Mouse (Mus musculus): Measurements from ENCODE around the gene Nek6. TPM values are rescaled to one million over a fixed set of nuclear protein-coding genes. Genes with fewer than 3 reads are reported as not detected.

The Nek6 gene
- polyA plus RNA-seq, 1 experiment: 4.4 TPM

DNA sequence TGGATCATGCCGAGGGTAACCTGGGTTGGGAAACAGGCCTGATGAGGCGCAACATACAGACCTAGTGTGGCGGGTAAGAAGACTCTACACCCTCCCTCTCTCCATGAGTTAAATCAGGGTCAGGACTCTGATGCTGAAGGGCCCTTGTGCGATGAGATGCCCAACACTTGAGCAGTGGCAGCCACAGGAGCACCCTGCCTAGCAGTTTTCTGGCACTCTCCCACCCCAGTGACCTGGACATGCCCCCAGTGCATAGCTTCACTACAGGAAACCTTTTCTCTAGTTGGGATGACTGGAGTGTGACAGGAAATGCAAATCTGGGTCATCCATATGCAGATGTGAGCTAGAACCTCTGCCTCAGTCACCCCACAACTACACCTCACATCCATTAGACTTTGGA is 44.2 kb downstream of the Nek6 start:
- Histone ChIP-seq H3K4me3 (replicated peaks) (no peak overlapping the region), H3K9me3 (no peaks in the 10 kb centered on the region), H3K27me3 (replicated peaks) (peaks cover 38% of the 10 kb centered on the region), H3K36me3 (replicated peaks; ENCODE audit: low read length) (no peaks in the 10 kb centered on the region), H3K4me1 (peaks cover 6% of the 10 kb centered on the region; the same call in 1 of the 2 replicates)
- TF ChIP-seq GATA1 (IDR thresholded peaks at IDR 0.05; ENCODE audit: borderline replicate concordance, low read length): no peak
- no peak for TF ChIP-seq FLI1 (IDR thresholded peaks at IDR 0.05; ENCODE audit: low read length)

DNA sequence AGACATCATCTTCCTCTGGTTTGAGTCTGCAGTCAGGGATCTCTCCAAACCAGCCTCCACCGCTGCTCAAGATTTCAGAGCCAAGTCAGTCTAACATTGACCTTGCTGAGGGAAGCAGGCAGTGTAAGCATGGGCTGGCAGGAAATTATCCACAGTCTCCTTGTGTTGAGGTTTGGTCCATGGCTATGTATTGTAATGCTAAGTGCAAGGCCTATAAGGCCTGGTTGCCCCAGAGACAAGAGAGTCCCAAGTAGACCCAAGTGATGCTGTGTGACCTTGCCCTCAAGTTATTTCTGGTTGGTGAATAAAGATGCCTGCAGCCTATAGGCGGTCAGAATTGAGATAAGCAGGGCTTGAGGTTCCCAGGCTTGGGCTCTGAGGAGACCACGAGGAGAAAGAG is 45.3 kb downstream of the Nek6 start:
- H3K27me3 ChIP-seq (replicated peaks): peaks cover 30% of the 10 kb centered on the region
- no peak overlapping the region for H3K4me3 ChIP-seq (replicated peaks)
- TF ChIP-seq FLI1 (IDR thresholded peaks at IDR 0.05; ENCODE audit: low read length): no peak
- no peak for TF ChIP-seq GATA1 (IDR thresholded peaks at IDR 0.05; ENCODE audit: borderline replicate concordance, low read length)
- H3K36me3 ChIP-seq (replicated peaks; ENCODE audit: low read length): peaks cover 3% of the 10 kb centered on the region
- no peaks in the 10 kb centered on the region for H3K9me3 ChIP-seq
- H3K4me1 ChIP-seq: peaks cover 6% of the 10 kb centered on the region; the same call in 1 of the 2 replicates

DNA sequence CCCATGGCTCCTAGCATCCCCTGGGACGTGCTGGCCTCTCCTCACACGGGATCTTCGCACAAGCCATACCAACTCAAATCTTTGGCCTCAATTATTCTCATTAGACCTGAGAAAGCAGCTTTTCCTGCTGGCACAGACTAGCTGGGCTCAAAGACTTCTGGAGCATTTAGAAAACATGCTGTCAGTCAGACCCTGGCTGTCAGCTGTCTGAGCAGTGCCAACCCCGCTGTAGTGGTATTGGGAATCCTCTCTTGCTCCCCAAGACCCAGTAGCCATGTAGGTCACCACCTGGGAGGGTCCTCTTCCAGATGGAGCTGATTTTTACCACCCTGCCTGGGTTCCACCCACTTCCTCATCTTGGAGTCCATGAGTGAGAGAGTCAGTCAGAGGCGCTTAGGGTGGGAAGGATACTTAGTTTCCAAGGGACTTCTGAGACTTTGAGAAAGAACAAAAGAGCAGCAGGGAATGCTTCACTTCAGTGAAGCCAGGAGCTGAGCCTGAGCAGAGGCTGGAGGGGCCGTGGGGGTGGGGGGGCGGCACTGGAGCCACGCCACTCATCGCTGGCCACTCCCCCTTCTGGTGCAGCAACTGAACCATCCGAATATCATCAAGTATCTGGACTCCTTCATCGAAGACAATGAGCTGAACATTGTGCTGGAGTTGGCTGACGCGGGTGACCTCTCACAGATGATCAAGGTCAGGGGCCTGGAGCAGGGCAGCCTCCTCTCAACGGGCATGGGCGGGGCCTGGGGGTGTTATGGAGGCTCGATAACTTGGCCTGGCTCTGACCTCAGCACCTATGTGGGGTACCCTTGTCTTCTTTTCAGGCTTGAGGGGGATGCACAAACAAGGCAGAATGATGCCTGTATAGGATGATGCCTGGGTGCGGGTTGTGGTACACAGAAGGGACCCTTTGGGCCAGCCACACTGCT is 49.1 kb downstream of the Nek6 start:
- H3K9me3 ChIP-seq: no peaks in the 10 kb centered on the region
- peaks cover 3% of the 10 kb centered on the region for H3K36me3 ChIP-seq (replicated peaks; ENCODE audit: low read length)
- no peaks in the 10 kb centered on the region; the same call in 1 of the 2 replicates for H3K4me1 ChIP-seq
- TF ChIP-seq GATA1 (IDR thresholded peaks at IDR 0.05; ENCODE audit: borderline replicate concordance, low read length): no peak
- TF ChIP-seq FLI1 (IDR thresholded peaks at IDR 0.05; ENCODE audit: low read length): no peak
- peaks cover 29% of the 10 kb centered on the region for H3K27me3 ChIP-seq (replicated peaks)
- H3K4me3 ChIP-seq (replicated peaks): no peak overlapping the region

DNA sequence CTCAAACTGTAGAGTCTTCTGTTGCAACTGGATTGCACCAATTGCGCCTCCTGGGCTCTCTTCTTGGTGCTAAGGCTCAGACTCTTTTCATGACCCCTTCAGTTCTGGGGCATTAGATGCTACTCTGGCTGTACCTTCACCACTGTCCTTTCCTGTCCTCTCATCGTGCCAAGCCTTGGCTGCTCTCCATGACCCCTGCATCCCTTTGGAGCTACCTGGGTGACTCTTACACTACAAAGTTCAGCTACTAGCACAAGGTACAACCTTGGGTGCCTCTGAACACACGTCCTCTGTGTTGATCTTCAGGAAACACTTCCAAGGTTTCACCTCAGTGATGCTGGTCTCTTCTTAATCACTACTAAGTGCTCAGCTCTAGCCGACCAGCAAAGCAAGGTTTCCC is 51.2 kb downstream of the Nek6 start:
- Histone ChIP-seq H3K4me3 (replicated peaks) (no peak overlapping the region), H3K9me3 (no peaks in the 10 kb centered on the region), H3K36me3 (replicated peaks; ENCODE audit: low read length) (peaks cover 3% of the 10 kb centered on the region), H3K27me3 (replicated peaks) (peaks cover 27% of the 10 kb centered on the region), H3K4me1 (no peaks in the 10 kb centered on the region)
- TF ChIP-seq GATA1 (IDR thresholded peaks at IDR 0.05; ENCODE audit: borderline replicate concordance, low read length): no peak
- no peak for TF ChIP-seq FLI1 (IDR thresholded peaks at IDR 0.05; ENCODE audit: low read length)

DNA sequence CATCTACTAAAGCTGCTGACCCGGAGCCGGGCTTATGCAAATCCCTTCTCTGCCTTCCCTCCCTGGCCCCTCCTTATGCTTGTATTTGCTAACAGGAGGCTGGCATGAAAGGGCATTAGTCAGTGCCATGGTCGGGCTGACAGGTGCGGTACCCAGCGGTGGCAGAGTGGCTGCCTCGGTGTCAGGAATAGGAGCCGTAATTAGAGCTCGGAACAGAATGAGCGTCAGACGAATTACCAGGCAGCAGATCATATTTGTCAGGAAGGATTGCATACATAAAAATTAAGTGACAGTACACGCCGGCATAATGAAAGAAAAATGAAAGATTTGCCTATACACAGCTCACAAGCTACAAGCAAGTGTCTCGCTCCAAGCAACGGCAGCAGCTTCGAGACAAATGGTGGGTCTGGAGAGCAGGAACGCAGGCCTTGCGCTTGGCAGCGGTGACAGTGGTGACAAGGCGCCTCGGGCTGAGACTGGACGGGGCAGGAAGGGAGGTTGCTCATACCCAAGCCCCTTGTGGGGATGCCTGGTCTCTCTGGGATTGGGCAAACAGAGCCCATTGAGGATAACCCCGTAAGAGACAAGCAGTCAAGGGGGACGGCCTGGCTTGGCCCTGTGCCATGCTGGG is 60.6 kb downstream of the Nek6 start:
- H3K36me3 ChIP-seq (replicated peaks; ENCODE audit: low read length): peaks cover 10% of the 10 kb centered on the region
- peaks cover 8% of the 10 kb centered on the region; the same call in 1 of the 2 replicates for H3K4me1 ChIP-seq
- peaks cover 26% of the 10 kb centered on the region for H3K27me3 ChIP-seq (replicated peaks)
- H3K9me3 ChIP-seq: no peaks in the 10 kb centered on the region
- TF ChIP-seq FLI1 (IDR thresholded peaks at IDR 0.05; ENCODE audit: low read length) (no peak), GATA1 (IDR thresholded peaks at IDR 0.05; ENCODE audit: borderline replicate concordance, low read length) (no peak)
- H3K4me3 ChIP-seq (replicated peaks): no peak overlapping the region

DNA sequence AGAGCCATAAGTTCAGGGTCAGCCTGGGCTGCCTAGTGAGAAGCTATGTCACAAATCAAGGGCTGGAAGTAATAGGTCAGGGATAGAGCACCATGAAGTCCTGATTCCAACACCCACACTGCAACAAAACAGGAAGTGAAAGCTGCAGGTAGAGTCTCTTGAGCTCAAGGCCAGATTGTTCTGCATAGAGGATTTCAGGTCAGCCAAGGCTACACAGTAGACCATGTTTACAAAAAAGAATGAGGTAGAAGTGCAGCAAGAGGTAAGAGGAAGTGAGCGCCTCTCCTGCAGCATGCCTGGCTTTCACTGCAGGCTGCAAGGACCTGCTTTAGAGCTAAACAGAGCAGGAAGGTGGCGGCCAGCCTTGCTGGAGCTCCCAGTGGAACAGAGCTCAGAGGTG is 63.3 kb downstream of the Nek6 start:
- peaks cover 16% of the 10 kb centered on the region for H3K27me3 ChIP-seq (replicated peaks)
- peaks cover 12% of the 10 kb centered on the region; the same call in 1 of the 2 replicates for H3K4me1 ChIP-seq
- H3K36me3 ChIP-seq (replicated peaks; ENCODE audit: low read length): peaks cover 30% of the 10 kb centered on the region
- TF ChIP-seq FLI1 (IDR thresholded peaks at IDR 0.05; ENCODE audit: low read length) (no peak), GATA1 (IDR thresholded peaks at IDR 0.05; ENCODE audit: borderline replicate concordance, low read length) (no peak)
- no peak overlapping the region for H3K4me3 ChIP-seq (replicated peaks)
- no peaks in the 10 kb centered on the region for H3K9me3 ChIP-seq

DNA sequence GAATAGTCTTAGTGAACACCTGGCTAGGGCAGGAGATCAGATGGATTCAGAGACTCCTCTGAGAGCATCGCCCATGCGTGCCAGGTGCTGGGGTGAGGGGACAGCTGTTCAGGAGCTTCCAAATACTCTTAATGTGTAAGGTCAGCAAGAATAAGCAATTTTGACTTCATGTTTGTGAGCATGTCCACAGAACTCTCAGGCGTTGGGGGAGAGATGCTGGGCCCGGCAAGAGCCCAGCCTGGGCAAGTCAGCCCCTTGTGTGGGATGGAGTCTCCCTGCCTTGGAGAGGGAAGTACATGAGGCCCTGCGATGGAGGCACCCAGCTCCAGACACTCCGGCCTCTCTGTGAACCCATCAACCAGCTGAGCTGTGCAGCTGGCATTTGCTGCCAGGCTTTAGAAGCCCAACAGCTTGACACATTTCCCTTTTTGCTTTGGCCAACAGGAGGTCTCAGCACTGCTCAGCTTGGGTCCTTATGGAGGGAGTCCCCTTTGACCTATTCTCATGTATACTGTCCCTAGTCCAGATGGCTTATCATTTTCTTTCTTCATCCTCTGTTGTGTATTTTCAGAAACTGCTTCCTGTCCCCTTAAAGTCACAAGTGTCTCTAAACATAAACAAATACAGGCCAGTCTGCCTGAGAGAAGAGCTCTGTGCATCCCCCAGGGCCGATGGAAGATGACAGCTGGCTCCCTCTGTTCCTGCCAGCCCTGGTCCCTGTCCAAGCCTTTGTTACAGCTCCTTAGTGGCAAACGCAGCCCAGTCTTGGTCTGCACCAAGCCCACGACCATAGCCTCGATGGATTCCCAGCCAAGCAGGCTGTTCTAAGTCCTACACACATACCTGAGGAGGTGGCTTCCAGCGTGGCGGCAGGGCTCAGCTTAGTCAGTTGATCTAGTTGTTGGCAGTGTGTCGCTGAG is 67.4 kb downstream of the Nek6 start:
- peaks cover 56% of the 10 kb centered on the region for H3K36me3 ChIP-seq (replicated peaks; ENCODE audit: low read length)
- H3K4me3 ChIP-seq (replicated peaks): no peak overlapping the region
- peaks cover 6% of the 10 kb centered on the region for H3K27me3 ChIP-seq (replicated peaks)
- TF ChIP-seq FLI1 (IDR thresholded peaks at IDR 0.05; ENCODE audit: low read length) (no peak), GATA1 (IDR thresholded peaks at IDR 0.05; ENCODE audit: borderline replicate concordance, low read length) (no peak)
- H3K9me3 ChIP-seq: no peaks in the 10 kb centered on the region
- H3K4me1 ChIP-seq: 0 out of 2 replicates have a peak, but pooled peaks cover 9% of the 10 kb centered on the region

DNA sequence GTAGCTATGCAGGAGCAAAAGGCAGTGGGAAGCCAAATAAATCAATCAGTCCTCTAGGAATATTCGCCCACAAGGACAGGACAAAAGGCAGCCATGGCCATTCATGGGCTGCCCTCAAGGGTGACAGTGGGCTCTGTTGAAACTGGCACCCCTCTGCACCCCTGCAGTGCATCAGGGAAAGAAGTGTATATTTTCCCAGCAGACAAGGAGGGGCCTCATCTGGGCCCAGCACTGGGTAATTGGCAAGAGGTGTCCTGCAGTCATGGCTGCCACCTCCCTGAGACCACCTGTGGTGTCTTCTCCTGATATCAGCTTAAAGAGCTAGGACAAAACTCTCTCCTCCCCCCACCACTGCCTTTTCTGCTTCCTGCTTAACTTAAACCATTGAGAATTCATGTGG is 68.1 kb downstream of the Nek6 start:
- H3K4me1 ChIP-seq: 0 out of 2 replicates have a peak, but pooled peaks cover 9% of the 10 kb centered on the region
- peaks cover 6% of the 10 kb centered on the region for H3K27me3 ChIP-seq (replicated peaks)
- H3K9me3 ChIP-seq: no peaks in the 10 kb centered on the region
- peaks cover 60% of the 10 kb centered on the region for H3K36me3 ChIP-seq (replicated peaks; ENCODE audit: low read length)
- no peak overlapping the region for H3K4me3 ChIP-seq (replicated peaks)
- TF ChIP-seq GATA1 (IDR thresholded peaks at IDR 0.05; ENCODE audit: borderline replicate concordance, low read length) (no peak), FLI1 (IDR thresholded peaks at IDR 0.05; ENCODE audit: low read length) (no peak)

DNA sequence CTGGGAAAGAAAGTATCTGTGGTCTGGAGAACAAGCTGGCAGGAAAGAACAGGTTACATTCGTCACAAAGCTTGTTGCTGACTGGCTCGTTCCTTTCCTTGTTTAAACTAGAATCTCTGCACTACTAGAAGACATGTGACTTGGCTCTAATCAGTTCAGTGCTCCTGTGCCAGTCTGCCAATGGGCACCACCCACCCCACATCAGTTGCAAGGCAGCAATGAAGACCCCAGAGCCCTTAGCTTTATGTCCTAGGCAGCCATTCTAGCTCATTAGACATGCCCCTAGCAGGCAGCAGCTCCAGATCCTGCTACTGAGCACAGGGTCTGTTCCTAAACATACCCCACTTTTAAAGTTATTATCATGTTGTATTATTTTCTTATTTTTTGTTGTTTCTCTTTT is 72.5 kb downstream of the Nek6 start:
- Histone ChIP-seq H3K36me3 (replicated peaks; ENCODE audit: low read length) (peaks cover 87% of the 10 kb centered on the region), H3K27me3 (replicated peaks) (no peaks in the 10 kb centered on the region), H3K4me3 (replicated peaks) (no peak overlapping the region), H3K9me3 (no peaks in the 10 kb centered on the region), H3K4me1 (0 out of 2 replicates have a peak, but pooled peaks cover 12% of the 10 kb centered on the region)
- TF ChIP-seq GATA1 (IDR thresholded peaks at IDR 0.05; ENCODE audit: borderline replicate concordance, low read length) (no peak), FLI1 (IDR thresholded peaks at IDR 0.05; ENCODE audit: low read length) (no peak)

All from megakaryocyte, embryonic 14.5 days (primary cell).